Mouse (Mus musculus): ENCODE data around the gene Cx3cr1. TPM values are rescaled to one million over a fixed set of nuclear protein-coding genes. Genes with fewer than 3 reads are reported as not detected.

Cx3cr1 gene
- polyA plus RNA-seq, 1 experiment from 2014 or later, result 4.7 TPM

GRCm38 (mm10) chr9:120099304-120099703, 29.6 kb upstream of the Cx3cr1 start:
- Histone ChIP-seq H3K27ac (no peak overlapping the region), H3K27me3 (ENCODE audit: poor library complexity, severe bottlenecking) (no peaks in the 10 kb centered on the region), H3K36me3 (replicated peaks) (no peaks in the 10 kb centered on the region), H3K4me3 (no peak overlapping the region), H3K4me1 (no peaks in the 10 kb centered on the region), H3K9me3 (peaks cover 21% of the 10 kb centered on the region)
- no peak for DNase-seq (ENCODE audit: extremely low spot score, low spot score)
- 92% methylated on average over 8 of the region's 8 CpGs for WGBS

- H3K36me3 ChIP-seq (replicated peaks), result no peaks in the 10 kb centered on the region
- WGBS, result 22% methylated on average over 7 of the region's 7 CpGs
Observed at GRCm38 (mm10) chr9:120098682-120099081, 29.0 kb upstream of the Cx3cr1 start.

GRCm38 (mm10) chr9:120095886-120096285, 26.2 kb upstream of the Cx3cr1 start:
- no peaks in the 10 kb centered on the region for H3K4me1 ChIP-seq
- no peak overlapping the region for H3K27ac ChIP-seq
- H3K36me3 ChIP-seq (replicated peaks), result no peaks in the 10 kb centered on the region
- no peaks in the 10 kb centered on the region for H3K27me3 ChIP-seq (ENCODE audit: poor library complexity, severe bottlenecking)
- 81% methylated on average over 7 of the region's 7 CpGs for WGBS
- no peak overlapping the region for H3K4me3 ChIP-seq
- no peaks in the 10 kb centered on the region for H3K9me3 ChIP-seq
- no peak for DNase-seq (ENCODE audit: extremely low spot score, low spot score)

More at GRCm38 (mm10) chr9:120098682-120099081, 29.0 kb upstream of the Cx3cr1 start:
- Histone ChIP-seq H3K9me3 (peaks cover 15% of the 10 kb centered on the region), H3K27ac (no peak overlapping the region), H3K4me1 (no peaks in the 10 kb centered on the region), H3K4me3 (no peak overlapping the region), H3K27me3 (ENCODE audit: poor library complexity, severe bottlenecking) (no peaks in the 10 kb centered on the region)
- DNase-seq (ENCODE audit: extremely low spot score, low spot score), result peak; percentile 51

- Histone ChIP-seq H3K36me3 (replicated peaks) (no peaks in the 10 kb centered on the region), H3K4me1 (no peaks in the 10 kb centered on the region), H3K27ac (no peak overlapping the region), H3K9me3 (no peaks in the 10 kb centered on the region), H3K27me3 (ENCODE audit: poor library complexity, severe bottlenecking) (no peaks in the 10 kb centered on the region), H3K4me3 (no peak overlapping the region)
- no peak for DNase-seq (ENCODE audit: extremely low spot score, low spot score)
- WGBS, result 86% methylated on average over 13 of the region's 13 CpGs
Observed at GRCm38 (mm10) chr9:120093701-120094100, 24.0 kb upstream of the Cx3cr1 start.

- Histone ChIP-seq H3K27ac (no peak within 1 kb of the TSS), H3K36me3 (replicated peaks) (no peaks in the 10 kb centered on the region), H3K9me3 (no peaks in the 10 kb centered on the region), H3K4me1 (no peaks in the 10 kb centered on the region), H3K27me3 (ENCODE audit: poor library complexity, severe bottlenecking) (no peaks in the 10 kb centered on the region), H3K4me3 (no peak within 1 kb of the TSS)
- DNase-seq (ENCODE audit: extremely low spot score, low spot score), result no peak
- 84% methylated on average over 5 of the region's 5 CpGs for WGBS
Observed at GRCm38 (mm10) chr9:120091696-120092238, 22.1 kb upstream of the Cx3cr1 start, which contains the start of gene Ccr8. Ccr8 (plus strand) TSS chr9:120092114.

- H3K4me1 ChIP-seq, result no peaks in the 10 kb centered on the region
- no peak overlapping the region for H3K4me3 ChIP-seq
- no peaks in the 10 kb centered on the region for H3K27me3 ChIP-seq (ENCODE audit: poor library complexity, severe bottlenecking)
- no peak for DNase-seq (ENCODE audit: extremely low spot score, low spot score)
- H3K36me3 ChIP-seq (replicated peaks), result no peaks in the 10 kb centered on the region
- 88% methylated on average over 10 of the region's 10 CpGs for WGBS
- H3K9me3 ChIP-seq, result no peaks in the 10 kb centered on the region
- no peak overlapping the region for H3K27ac ChIP-seq
Observed at GRCm38 (mm10) chr9:120091086-120091485, 21.4 kb upstream of the Cx3cr1 start.

- Histone ChIP-seq H3K27me3 (ENCODE audit: poor library complexity, severe bottlenecking) (no peaks in the 10 kb centered on the region), H3K9me3 (no peaks in the 10 kb centered on the region), H3K36me3 (replicated peaks) (no peaks in the 10 kb centered on the region), H3K4me1 (no peaks in the 10 kb centered on the region), H3K27ac (no peak overlapping the region), H3K4me3 (no peak overlapping the region)
- WGBS, result 85% methylated on average over 7 of the region's 7 CpGs
- no peak for DNase-seq (ENCODE audit: extremely low spot score, low spot score)
Observed at GRCm38 (mm10) chr9:120089125-120089524, 19.4 kb upstream of the Cx3cr1 start.

GRCm38 (mm10) chr9:120084406-120084805, 14.7 kb upstream of the Cx3cr1 start:
- Histone ChIP-seq H3K27ac (no peak overlapping the region), H3K36me3 (replicated peaks) (no peaks in the 10 kb centered on the region), H3K27me3 (ENCODE audit: poor library complexity, severe bottlenecking) (no peaks in the 10 kb centered on the region), H3K4me1 (peaks cover 7% of the 10 kb centered on the region; the same call in 1 of the 2 replicates), H3K4me3 (no peak overlapping the region), H3K9me3 (no peaks in the 10 kb centered on the region)
- DNase-seq (ENCODE audit: extremely low spot score, low spot score), result no peak
- WGBS, result 95% methylated on average over 9 of the region's 9 CpGs

GRCm38 (mm10) chr9:120083158-120083894, 13.6 kb upstream of the Cx3cr1 start:
- WGBS, result 88% methylated on average over 18 of the region's 18 CpGs
- no peak for DNase-seq (ENCODE audit: extremely low spot score, low spot score)

GRCm38 (mm10) chr9:120082691-120083090, 13.0 kb upstream of the Cx3cr1 start:
- Histone ChIP-seq H3K4me1 (peaks cover 7% of the 10 kb centered on the region; the same call in 1 of the 2 replicates), H3K27me3 (ENCODE audit: poor library complexity, severe bottlenecking) (no peaks in the 10 kb centered on the region), H3K27ac (no peak overlapping the region), H3K4me3 (no peak overlapping the region), H3K36me3 (replicated peaks) (no peaks in the 10 kb centered on the region), H3K9me3 (no peaks in the 10 kb centered on the region)
- WGBS, result 85% methylated on average over 4 of the region's 4 CpGs
- DNase-seq (ENCODE audit: extremely low spot score, low spot score), result no peak

More at GRCm38 (mm10) chr9:120083158-120083894, 13.6 kb upstream of the Cx3cr1 start:
- H3K4me1 ChIP-seq, result peaks cover 7% of the 10 kb centered on the region; the same call in 1 of the 2 replicates
- H3K27ac ChIP-seq, result no peak overlapping the region; the same call in 1 of the 2 replicates
- H3K36me3 ChIP-seq (replicated peaks), result no peaks in the 10 kb centered on the region
- H3K27me3 ChIP-seq (ENCODE audit: poor library complexity, severe bottlenecking), result no peaks in the 10 kb centered on the region
- no peak overlapping the region for H3K4me3 ChIP-seq
- H3K9me3 ChIP-seq, result no peaks in the 10 kb centered on the region

GRCm38 (mm10) chr9:120081967-120082366, 12.3 kb upstream of the Cx3cr1 start:
- Histone ChIP-seq H3K27me3 (ENCODE audit: poor library complexity, severe bottlenecking) (no peaks in the 10 kb centered on the region), H3K9me3 (no peaks in the 10 kb centered on the region), H3K4me1 (peaks cover 7% of the 10 kb centered on the region; the same call in 1 of the 2 replicates), H3K4me3 (no peak overlapping the region), H3K27ac (no peak overlapping the region), H3K36me3 (replicated peaks) (no peaks in the 10 kb centered on the region)
- 90% methylated on average over 5 of the region's 5 CpGs for WGBS
- DNase-seq (ENCODE audit: extremely low spot score, low spot score), result no peak

GRCm38 (mm10) chr9:120081247-120081646, 11.6 kb upstream of the Cx3cr1 start:
- no peaks in the 10 kb centered on the region for H3K27me3 ChIP-seq (ENCODE audit: poor library complexity, severe bottlenecking)
- H3K27ac ChIP-seq, result no peak overlapping the region
- H3K4me1 ChIP-seq, result peaks cover 7% of the 10 kb centered on the region; the same call in 1 of the 2 replicates
- no peaks in the 10 kb centered on the region for H3K36me3 ChIP-seq (replicated peaks)
- no peaks in the 10 kb centered on the region for H3K9me3 ChIP-seq
- DNase-seq (ENCODE audit: extremely low spot score, low spot score), result no peak
- 74% methylated on average over 6 of the region's 6 CpGs for WGBS
- H3K4me3 ChIP-seq, result no peak overlapping the region

- no peaks in the 10 kb centered on the region for H3K36me3 ChIP-seq (replicated peaks)
- H3K27ac ChIP-seq, result no peak overlapping the region
- no peak for DNase-seq (ENCODE audit: extremely low spot score, low spot score)
- no peaks in the 10 kb centered on the region for H3K27me3 ChIP-seq (ENCODE audit: poor library complexity, severe bottlenecking)
- no peak overlapping the region for H3K4me3 ChIP-seq
- H3K4me1 ChIP-seq, result peaks cover 7% of the 10 kb centered on the region; the same call in 1 of the 2 replicates
- H3K9me3 ChIP-seq, result no peaks in the 10 kb centered on the region
- 91% methylated on average over 8 of the region's 8 CpGs for WGBS
Observed at GRCm38 (mm10) chr9:120080546-120081108, 10.9 kb upstream of the Cx3cr1 start.
